Comparison of ENCODE assay signal across 26 mouse cellular contexts in genomic region chr19:15761086-15761485, GRCm38 (mm10).
"Had no signal": no experiment of that assay in that cellular context is flagged by ENCODE, and none has a peak within 500 bp of the region (broad histone marks: within the 10 kb centered on the region; RNA-seq: fewer than 3 reads in every experiment).

No protein-coding gene starts in this region.

- H3K36me3 ChIP-seq: heart, embryonic 10.5 days; heart, embryonic 12.5 days; hindbrain, embryonic 10.5 days; hindbrain, embryonic 12.5 days; intestine, embryonic 15.5 days; limb, embryonic 10.5 days; limb, embryonic 12.5 days had no signal

- H3K9ac ChIP-seq: heart, embryonic 12.5 days; hindbrain, embryonic 12.5 days; hindbrain, embryonic 14.5 days; intestine, embryonic 15.5 days; limb, embryonic 12.5 days had no signal

- ATAC-seq: hindbrain, embryonic 16.5 days; inflammation-experienced regulatory T-cells, adult 6 months; intestine, embryonic 15.5 days; intestine, postnatal 0 days had no signal

- DNase-seq: gastrocnemius, adult 2 months; gastrocnemius, postnatal 10 days; gastrocnemius, postnatal 25 days; heart, adult 18-20 months; heart, postnatal 10 days; heart, postnatal 4 days; kidney, adult 18-20 months; kidney, adult 8-10 months; kidney, postnatal 10 days; kidney, postnatal 25 days; kidney, postnatal 4 days; liver had no signal

- H3K4me1 ChIP-seq: heart, embryonic 10.5 days; heart, embryonic 12.5 days; hindbrain, embryonic 10.5 days; hindbrain, embryonic 12.5 days; intestine, embryonic 15.5 days; limb, embryonic 10.5 days; limb, embryonic 12.5 days had no signal

- H3K9me3 ChIP-seq: heart, embryonic 10.5 days; heart, embryonic 12.5 days; hindbrain, embryonic 10.5 days; hindbrain, embryonic 12.5 days; intestine, embryonic 15.5 days; limb, embryonic 10.5 days; limb, embryonic 12.5 days had no signal

- H3K4me2 ChIP-seq: heart, embryonic 12.5 days; hindbrain, embryonic 12.5 days; hindbrain, embryonic 14.5 days; intestine, embryonic 15.5 days; limb, embryonic 12.5 days; liver, embryonic 11.5 days had no signal

- H3K4me3 ChIP-seq: gastrocnemius, adult 2 months; heart, embryonic 10.5 days; heart, embryonic 12.5 days; hindbrain, embryonic 10.5 days; hindbrain, embryonic 12.5 days; intestine, embryonic 15.5 days; layer of hippocampus, adult 2 months; left cerebral cortex, adult 2 months; limb, embryonic 10.5 days; limb, embryonic 12.5 days had no signal

- H3K27ac ChIP-seq: gastrocnemius, adult 2 months; heart, embryonic 10.5 days; hindbrain, embryonic 10.5 days; hindbrain, embryonic 12.5 days; hindbrain, embryonic 14.5 days; intestine, embryonic 15.5 days; layer of hippocampus, adult 2 months; left cerebral cortex, adult 2 months; limb, embryonic 10.5 days; limb, embryonic 12.5 days had no signal

- H3K27me3 ChIP-seq: heart, embryonic 12.5 days; hindbrain, embryonic 12.5 days; intestine, embryonic 15.5 days; limb, embryonic 12.5 days had no signal
